Mouse (Mus musculus) lung, embryonic 15.5 days (tissue): ENCODE measurements at regions not wholly inside any gene's neighbourhood (a gene's known extent, or its start where the extent isn't known, plus 50 kb on each side); places are given as distances from the start of the nearest gene placed in this dataset.
"Not testable (repeated sequence)": the region's sequence is repeated elsewhere in the genome, so short reads cannot be mapped to it uniquely, and the experiment has no call there.

ENCODE experiments used
- ATAC-seq: fragments of 200-750 bp; cut with Nextera tagmentation; 2 replicates; pipeline ENCODE4 v1.8.0; 2017; ENCODE audit warnings: moderate number of reproducible peaks, borderline replicate concordance; ENCODE audit not compliant: low FRiP score, low TSS enrichment; ENCODE audit errors: extremely low read depth
- H3K27ac ChIP-seq: fragments of 300-500 bp; sonication (generic); 2 replicates; pipeline ENCODE4 v1.5.1; 2015; ENCODE audit warnings: moderate library complexity, mild to moderate bottlenecking, inconsistent platforms
- H3K27me3 ChIP-seq: fragments of 300-500 bp; sonication (generic); 2 replicates; pipeline ENCODE4 v1.6.1; 2015; ENCODE audit warnings: inconsistent platforms
- H3K36me3 ChIP-seq: fragments of 300-500 bp; sonication (generic); 2 replicates; pipeline ENCODE4 v1.6.1; 2015; ENCODE audit warnings: inconsistent platforms
- H3K4me1 ChIP-seq: fragments of 300-500 bp; sonication (generic); 2 replicates; pipeline ENCODE4 v1.6.1; 2015; ENCODE audit warnings: inconsistent platforms
- H3K4me2 ChIP-seq: fragments of 300-500 bp; sonication (generic); 2 replicates; pipeline ENCODE4 v1.6.1; 2015; ENCODE audit warnings: inconsistent platforms, mild to moderate bottlenecking, moderate library complexity
- H3K4me3 ChIP-seq: fragments of 300-500 bp; sonication (generic); 2 replicates; pipeline ENCODE4 v1.5.1; 2015; ENCODE audit warnings: mild to moderate bottlenecking, inconsistent platforms
- H3K9ac ChIP-seq: fragments of 300-500 bp; sonication (generic); 2 replicates; pipeline ENCODE4 v1.6.1; 2015; ENCODE audit warnings: inconsistent platforms
- H3K9me3 ChIP-seq: fragments of 300-500 bp; sonication (generic); 2 replicates; pipeline ENCODE4 v1.6.1; 2016; ENCODE audit warnings: inconsistent platforms
- WGBS: fragments of 180-500 bp; shearing (Covaris S2); methylation state at CpG from one replicate; pipeline ENCODE4 v1.1.7; 2015; 5-methylcytosine and 5-hydroxymethylcytosine counted together

- H3K9me3 ChIP-seq = no peaks in the 10 kb centered on the region
- no peaks in the 10 kb centered on the region for H3K27me3 ChIP-seq
- no peak overlapping the region for H3K27ac ChIP-seq
- no peak overlapping the region for H3K4me2 ChIP-seq
- no peaks in the 10 kb centered on the region for H3K4me1 ChIP-seq
- no peak overlapping the region for H3K9ac ChIP-seq
- H3K36me3 ChIP-seq = no peaks in the 10 kb centered on the region
- no peak overlapping the region for H3K4me3 ChIP-seq
- ATAC-seq = no peak
- WGBS = 85% methylated on average over 6 of the region's 6 CpGs
Observed at GRCm38 (mm10) chr13:44469675-44470074, 259.6 kb upstream of the Jarid2 start.

- Histone ChIP-seq H3K36me3 (no peaks in the 10 kb centered on the region), H3K27me3 (no peaks in the 10 kb centered on the region), H3K9me3 (no peaks in the 10 kb centered on the region), H3K4me2 (no peak overlapping the region), H3K4me1 (peaks cover 11% of the 10 kb centered on the region), H3K4me3 (no peak overlapping the region), H3K9ac (no peak overlapping the region), H3K27ac (no peak overlapping the region)
- no peak for ATAC-seq
- 71% methylated on average over 6 of the region's 6 CpGs for WGBS
Observed at GRCm38 (mm10) chr13:44473200-44473599, 256.1 kb upstream of the Jarid2 start.

- ATAC-seq = no peak
- Histone ChIP-seq H3K27me3 (no peaks in the 10 kb centered on the region), H3K27ac (peak overlapping the region; percentile 63), H3K4me3 (no peak overlapping the region), H3K9ac (no peak overlapping the region), H3K4me2 (peak overlapping the region; percentile 37; the same call in 1 of the 2 replicates), H3K4me1 (peaks cover 11% of the 10 kb centered on the region), H3K9me3 (no peaks in the 10 kb centered on the region), H3K36me3 (no peaks in the 10 kb centered on the region)
- 30% methylated on average over 8 of the region's 8 CpGs for WGBS
Observed at GRCm38 (mm10) chr13:44476901-44477300, 252.4 kb upstream of the Jarid2 start.

DNA sequence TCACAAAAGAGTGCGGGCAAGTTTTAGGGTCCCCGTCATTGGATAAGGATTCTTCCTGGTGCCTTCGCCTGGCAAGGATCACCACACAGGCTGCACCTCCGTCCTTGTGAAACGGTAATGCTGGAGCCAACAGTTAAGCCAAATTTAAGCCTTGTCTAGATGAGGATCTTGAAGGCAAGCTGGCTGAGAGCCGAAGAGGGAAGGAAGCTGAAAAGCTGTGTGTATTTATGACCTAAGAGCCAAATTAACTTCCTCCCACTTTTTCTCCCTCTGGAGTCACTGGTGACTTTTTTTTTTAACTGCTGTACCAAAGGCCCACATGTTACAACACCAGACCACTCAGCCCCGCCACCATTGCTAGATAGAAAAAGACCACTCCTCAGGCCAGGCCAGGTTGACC, 249.1 kb upstream of the Jarid2 start:
- no peaks in the 10 kb centered on the region for H3K27me3 ChIP-seq
- H3K27ac ChIP-seq = no peak overlapping the region
- no peaks in the 10 kb centered on the region for H3K9me3 ChIP-seq
- no peak overlapping the region for H3K4me3 ChIP-seq
- no peak overlapping the region for H3K9ac ChIP-seq
- H3K4me2 ChIP-seq = no peak overlapping the region
- ATAC-seq = no peak
- H3K4me1 ChIP-seq = peaks cover 13% of the 10 kb centered on the region
- WGBS = 63% methylated on average over 7 of the region's 7 CpGs
- no peaks in the 10 kb centered on the region for H3K36me3 ChIP-seq

- WGBS = 67% methylated on average over 7 of the region's 7 CpGs
- ATAC-seq = no peak
- H3K36me3 ChIP-seq = no peaks in the 10 kb centered on the region
- no peak overlapping the region for H3K4me2 ChIP-seq
- peaks cover 6% of the 10 kb centered on the region; the same call in 1 of the 2 replicates for H3K4me1 ChIP-seq
- no peak overlapping the region for H3K27ac ChIP-seq
- no peaks in the 10 kb centered on the region for H3K27me3 ChIP-seq
- no peaks in the 10 kb centered on the region for H3K9me3 ChIP-seq
- H3K4me3 ChIP-seq = no peak overlapping the region
- H3K9ac ChIP-seq = no peak overlapping the region
Observed at GRCm38 (mm10) chr13:44482661-44483060, 246.6 kb upstream of the Jarid2 start.

- H3K9ac ChIP-seq = no peak overlapping the region
- H3K36me3 ChIP-seq = no peaks in the 10 kb centered on the region
- no peak for ATAC-seq
- H3K27ac ChIP-seq = no peak overlapping the region
- H3K27me3 ChIP-seq = no peaks in the 10 kb centered on the region
- no peaks in the 10 kb centered on the region for H3K9me3 ChIP-seq
- no peak overlapping the region for H3K4me2 ChIP-seq
- no peak overlapping the region for H3K4me3 ChIP-seq
- H3K4me1 ChIP-seq = peaks cover 6% of the 10 kb centered on the region; the same call in 1 of the 2 replicates
- whole genome bisulfite sequencing = 67% methylated on average over 14 of the region's 14 CpGs
Observed at GRCm38 (mm10) chr13:44484582-44485329, 244.5 kb upstream of the Jarid2 start.

DNA sequence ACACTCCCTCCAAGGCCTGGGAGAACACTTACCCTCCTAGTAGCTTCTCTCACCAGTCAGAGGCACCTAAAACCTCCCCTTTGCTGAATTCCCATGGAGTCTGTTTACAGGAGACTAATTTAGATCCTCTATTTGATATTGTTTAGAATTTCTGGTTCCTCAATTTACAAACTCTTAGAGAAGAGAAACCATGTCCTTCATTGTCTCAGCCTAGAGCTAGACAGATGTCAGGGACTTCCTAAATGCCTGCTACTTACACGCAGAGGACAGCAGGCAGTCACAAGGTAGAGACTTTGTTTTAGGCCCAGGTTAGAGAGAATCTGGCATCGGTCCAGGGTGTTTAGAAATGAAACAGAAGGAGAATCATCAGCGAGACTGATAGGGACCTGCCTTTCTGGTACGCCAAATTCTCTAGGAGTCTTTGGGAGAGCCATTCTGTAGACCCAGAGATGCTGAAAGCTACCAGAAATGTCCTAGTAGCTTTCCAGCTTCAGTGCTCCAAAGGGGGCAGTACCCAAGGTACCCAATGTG, 238.3 kb upstream of the Jarid2 start:
- no peak overlapping the region for H3K4me3 ChIP-seq
- H3K4me1 ChIP-seq = 0 out of 2 replicates have a peak, but pooled peaks cover 8% of the 10 kb centered on the region
- H3K27me3 ChIP-seq = no peaks in the 10 kb centered on the region
- 46% methylated on average over 4 of the region's 4 CpGs for WGBS
- no peak overlapping the region for H3K9ac ChIP-seq
- no peaks in the 10 kb centered on the region for H3K36me3 ChIP-seq
- H3K4me2 ChIP-seq = no peak overlapping the region
- no peak overlapping the region for H3K27ac ChIP-seq
- no peak for ATAC-seq
- H3K9me3 ChIP-seq = no peaks in the 10 kb centered on the region

- H3K9me3 ChIP-seq = no peaks in the 10 kb centered on the region
- 50% methylated on average over 3 of the region's 3 CpGs for WGBS
- H3K4me3 ChIP-seq = no peak overlapping the region
- no peaks in the 10 kb centered on the region for H3K27me3 ChIP-seq
- H3K9ac ChIP-seq = no peak overlapping the region
- no peaks in the 10 kb centered on the region for H3K36me3 ChIP-seq
- ATAC-seq = no peak
- H3K4me1 ChIP-seq = 0 out of 2 replicates have a peak, but pooled peaks cover 8% of the 10 kb centered on the region
- H3K27ac ChIP-seq = no peak overlapping the region
- H3K4me2 ChIP-seq = no peak overlapping the region
Observed at GRCm38 (mm10) chr13:44493884-44494283, 235.4 kb upstream of the Jarid2 start.

- H3K4me3 ChIP-seq = no peak overlapping the region
- WGBS = 82% methylated on average over 10 of the region's 10 CpGs
- no peak for ATAC-seq
- H3K27ac ChIP-seq = no peak overlapping the region
- no peaks in the 10 kb centered on the region for H3K27me3 ChIP-seq
- H3K36me3 ChIP-seq = no peaks in the 10 kb centered on the region
- H3K4me2 ChIP-seq = no peak overlapping the region
- no peaks in the 10 kb centered on the region for H3K9me3 ChIP-seq
- H3K9ac ChIP-seq = no peak overlapping the region
- 0 out of 2 replicates have a peak, but pooled peaks cover 8% of the 10 kb centered on the region for H3K4me1 ChIP-seq
Observed at GRCm38 (mm10) chr13:44495450-44495849, 233.8 kb upstream of the Jarid2 start.

DNA sequence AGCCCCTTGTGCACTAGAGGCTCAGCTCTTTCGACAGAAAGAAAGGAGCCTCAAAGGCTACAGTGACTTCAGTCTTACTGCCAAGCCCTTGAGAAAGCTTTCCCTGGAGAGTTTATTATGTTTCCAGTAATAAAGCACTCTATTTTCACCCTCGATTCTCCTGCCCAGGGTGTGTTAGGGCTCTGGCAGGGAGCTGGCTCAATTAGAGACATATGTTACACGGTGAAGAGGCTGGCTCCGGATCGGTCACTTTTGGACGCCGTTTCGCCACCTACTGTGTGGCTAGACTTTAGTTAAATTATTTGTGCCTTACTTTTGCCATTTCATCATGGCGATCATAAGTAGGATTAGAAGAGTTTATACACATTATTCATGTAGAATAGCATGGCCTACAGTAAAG, 232.7 kb upstream of the Jarid2 start:
- no peak overlapping the region for H3K4me2 ChIP-seq
- H3K9me3 ChIP-seq = no peaks in the 10 kb centered on the region
- H3K27me3 ChIP-seq = no peaks in the 10 kb centered on the region
- H3K36me3 ChIP-seq = no peaks in the 10 kb centered on the region
- peaks cover 5% of the 10 kb centered on the region for H3K4me1 ChIP-seq
- ATAC-seq = no peak
- no peak overlapping the region for H3K4me3 ChIP-seq
- WGBS = 76% methylated on average over 9 of the region's 9 CpGs
- H3K9ac ChIP-seq = no peak overlapping the region
- no peak overlapping the region for H3K27ac ChIP-seq

- not testable (repeated sequence) for H3K27me3 ChIP-seq, H3K9ac ChIP-seq, H3K4me2 ChIP-seq, H3K4me3 ChIP-seq, H3K27ac ChIP-seq, ATAC-seq, H3K9me3 ChIP-seq, H3K36me3 ChIP-seq
- WGBS = 79% methylated on average over 5 of the region's 5 CpGs
- peaks cover 22% of the 10 kb centered on the region for H3K4me1 ChIP-seq
Observed at GRCm38 (mm10) chr13:44500896-44501295, 228.4 kb upstream of the Jarid2 start.

GRCm38 (mm10) chr13:44501777-44502321, 227.4 kb upstream of the Jarid2 start:
- 28% methylated on average over 5 of the region's 5 CpGs for WGBS

More at GRCm38 (mm10) chr13:44501777-44502321, 227.4 kb upstream of the Jarid2 start:
- H3K4me3 ChIP-seq = no peak overlapping the region
- peak overlapping the region; percentile 44; the same call in 1 of the 2 replicates for H3K27ac ChIP-seq
- peak; percentile 73 for ATAC-seq
- H3K9me3 ChIP-seq = no peaks in the 10 kb centered on the region
- no peak overlapping the region for H3K9ac ChIP-seq
- H3K36me3 ChIP-seq = no peaks in the 10 kb centered on the region
- H3K27me3 ChIP-seq = no peaks in the 10 kb centered on the region
- H3K4me1 ChIP-seq = peaks cover 23% of the 10 kb centered on the region
- no peak overlapping the region for H3K4me2 ChIP-seq
